Mouse (Mus musculus) C2C12 (cell line): Measurements from ENCODE around the gene Paqr4. TPM values are rescaled to one million over a fixed set of nuclear protein-coding genes. Genes with fewer than 3 reads are reported as not detected.
A peak's percentile ranks its signal among the peaks of the same experiment; 100 is the strongest.
"Not testable (repeated sequence)": the region's sequence is repeated elsewhere in the genome, so short reads cannot be mapped to it uniquely, and the experiment has no call there.

Experiments
- H3K27me3 ChIP-seq: one replicate; pipeline ENCODE4 v1.6.1; 2011; ENCODE audit not compliant: control insufficient read depth, insufficient read depth, insufficient read length
- H3K36me3 ChIP-seq: one replicate; pipeline ENCODE4 v1.6.1; 2011; ENCODE audit not compliant: control insufficient read depth, insufficient read depth
- H3K4me3 ChIP-seq: one replicate; pipeline ENCODE4 v1.5.1; 2011; ENCODE audit warnings: mild to moderate bottlenecking, control low read depth; ENCODE audit not compliant: poor library complexity, insufficient read depth, severe bottlenecking
- H3K79me2 ChIP-seq: one replicate; pipeline ENCODE4 v1.6.1; 2011; ENCODE audit not compliant: control insufficient read depth, insufficient read depth
- H3K79me3 ChIP-seq: one replicate; pipeline ENCODE4 v1.6.1; 2011; ENCODE audit warnings: low read depth, control low read depth
- H3ac ChIP-seq: one replicate; pipeline ENCODE3; 2011; ENCODE audit warnings: low read depth; ENCODE audit not compliant: control insufficient read depth, insufficient read length
- CEBPB ChIP-seq: IDR thresholded peaks from one replicate; pipeline ENCODE4 v1.6.1; 2011; ENCODE audit warnings: low read depth, mild to moderate bottlenecking, control low read depth, moderate library complexity
- CTCF ChIP-seq: IDR thresholded peaks from one replicate; pipeline ENCODE4 v1.5.1; 2011; ENCODE audit not compliant: control insufficient read depth, insufficient read depth, insufficient read length
- FOSL1 ChIP-seq: IDR thresholded peaks from one replicate; pipeline ENCODE4 v1.8.0; 2011; ENCODE audit warnings: mild to moderate bottlenecking, low read length; ENCODE audit not compliant: poor library complexity, insufficient read depth, severe bottlenecking
- MAX ChIP-seq: IDR thresholded peaks from one replicate; pipeline ENCODE4 v1.6.1; 2011; ENCODE audit warnings: mild to moderate bottlenecking, control low read depth
- MYOD1 ChIP-seq: IDR thresholded peaks from one replicate; pipeline ENCODE4 v1.6.1; 2011; ENCODE audit warnings: low read depth; ENCODE audit not compliant: control insufficient read depth, insufficient read length
- MYOG ChIP-seq: IDR thresholded peaks from one replicate; pipeline ENCODE4 v1.6.1; 2011; ENCODE audit not compliant: control insufficient read depth, insufficient read length; ENCODE audit errors: extremely low read depth
- USF1 ChIP-seq: IDR thresholded peaks from one replicate; pipeline ENCODE4 v1.6.1; 2011; ENCODE audit warnings: low read depth, mild to moderate bottlenecking, control low read depth, moderate library complexity
- polyA plus RNA-seq: library from polyadenylated mRNA; unstranded; fragments of >200 nt; fragmentation: generic; extraction: Trizol; gene quantifications from one replicate; pipeline ENCODE4 v1.2.1, GENCODE M21; 2012; ENCODE audit warnings: missing spikeins

The Paqr4 gene
- polyA plus RNA-seq, 1 experiment = 12.5 TPM

DNA sequence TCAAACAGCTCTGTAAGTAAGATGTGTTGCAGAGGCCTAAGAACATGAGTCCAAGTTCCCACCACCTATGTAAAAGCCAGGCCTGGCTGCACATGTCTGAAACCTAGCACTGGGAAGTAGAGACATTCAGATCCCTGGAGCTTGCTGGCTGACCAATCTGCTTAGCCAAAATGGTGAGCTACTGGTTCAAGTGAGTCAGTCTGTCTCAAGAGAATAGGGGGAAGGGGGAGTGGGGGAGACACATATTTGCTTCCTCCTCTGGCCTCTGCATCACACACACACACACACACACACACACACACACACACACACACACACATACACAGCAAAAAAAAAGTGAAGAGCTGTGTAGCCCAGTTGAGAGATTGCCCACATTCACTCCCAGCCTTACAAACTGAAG lies 42.7 kb upstream of the Paqr4 start:
- no peak for TF ChIP-seq MYOG
- Histone ChIP-seq H3K79me2 (no peaks in the 10 kb centered on the region), H3K36me3 (no peaks in the 10 kb centered on the region), H3K4me3 (no peak overlapping the region), H3K27me3 (peaks cover 6% of the 10 kb centered on the region), H3K79me3 (no peaks in the 10 kb centered on the region), H3ac (no peak overlapping the region)

GRCm38 (mm10) chr17:23778447-23778846 lies 37.8 kb upstream of the Paqr4 start:
- TF ChIP-seq CEBPB (no peak), MYOD1 (no peak), MAX (no peak), FOSL1 (no peak), MYOG (no peak), CTCF (no peak), USF1 (no peak)
- Histone ChIP-seq H3K79me3 (no peaks in the 10 kb centered on the region), H3K36me3 (no peaks in the 10 kb centered on the region), H3K79me2 (no peaks in the 10 kb centered on the region), H3ac (no peak overlapping the region), H3K27me3 (peaks cover 7% of the 10 kb centered on the region), H3K4me3 (no peak overlapping the region)

DNA sequence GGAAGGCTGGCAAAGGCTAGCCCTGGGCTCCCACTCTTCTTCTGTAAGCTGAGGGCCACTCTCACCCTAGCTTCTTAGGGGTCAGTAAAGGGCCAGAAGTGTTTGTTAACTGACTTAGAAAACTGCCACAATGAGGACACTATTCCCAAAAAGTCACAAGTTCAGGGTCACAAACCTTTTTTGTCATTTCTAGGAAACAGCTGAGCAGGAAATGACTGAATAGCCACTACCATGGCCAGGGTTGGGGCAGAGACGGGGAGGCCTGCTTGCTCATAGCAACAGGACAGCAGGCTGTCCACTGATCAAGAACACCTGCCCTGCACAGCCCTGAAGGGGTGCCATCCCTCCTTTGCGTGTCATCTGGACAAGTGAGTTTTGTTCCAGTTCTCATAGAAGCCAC lies 36.5 kb upstream of the Paqr4 start:
- no peak for TF ChIP-seq USF1
- H3K79me2 ChIP-seq = no peaks in the 10 kb centered on the region
- H3ac ChIP-seq = no peak overlapping the region
- H3K36me3 ChIP-seq = no peaks in the 10 kb centered on the region
- H3K79me3 ChIP-seq = no peaks in the 10 kb centered on the region
- no peak overlapping the region for H3K4me3 ChIP-seq
- H3K27me3 ChIP-seq = peaks cover 7% of the 10 kb centered on the region

- H3K36me3 ChIP-seq = no peaks in the 10 kb centered on the region
- H3K79me3 ChIP-seq = no peaks in the 10 kb centered on the region
- no peak overlapping the region for H3K4me3 ChIP-seq
- H3ac ChIP-seq = no peak overlapping the region
- TF ChIP-seq MYOD1 (no peak), MYOG (no peak), CTCF (no peak), FOSL1 (no peak), CEBPB (no peak)
- H3K79me2 ChIP-seq = peaks cover 1% of the 10 kb centered on the region
- peaks cover 7% of the 10 kb centered on the region for H3K27me3 ChIP-seq
These were observed 35.5 kb upstream of the Paqr4 start for GRCm38 (mm10) chr17:23776216-23776615.

- H3K79me3 ChIP-seq = peaks cover 7% of the 10 kb centered on the region
- no peak for TF ChIP-seq FOSL1
- TF ChIP-seq CTCF = peak; percentile 43
- no peak for TF ChIP-seq MAX
- TF ChIP-seq MYOD1 = no peak
- TF ChIP-seq MYOG = no peak
- no peak for TF ChIP-seq CEBPB
- TF ChIP-seq USF1 = no peak
- H3K36me3 ChIP-seq = no peaks in the 10 kb centered on the region
These were observed 33.4 kb upstream of the Paqr4 start for GRCm38 (mm10) chr17:23774090-23774489.

GRCm38 (mm10) chr17:23773676-23774075 lies 33.0 kb upstream of the Paqr4 start:
- TF ChIP-seq FOSL1 (no peak), MYOG (no peak), MYOD1 (no peak), CEBPB (no peak), CTCF (no peak), USF1 (no peak), MAX (no peak)
- Histone ChIP-seq H3K36me3 (no peaks in the 10 kb centered on the region), H3K79me2 (peaks cover 18% of the 10 kb centered on the region), H3ac (no peak overlapping the region), H3K27me3 (peaks cover 4% of the 10 kb centered on the region), H3K79me3 (peaks cover 7% of the 10 kb centered on the region), H3K4me3 (no peak overlapping the region)

More at GRCm38 (mm10) chr17:23774090-23774489, 33.4 kb upstream of the Paqr4 start:
- peaks cover 18% of the 10 kb centered on the region for H3K79me2 ChIP-seq
- no peak overlapping the region for H3ac ChIP-seq
- H3K27me3 ChIP-seq = peaks cover 7% of the 10 kb centered on the region
- H3K4me3 ChIP-seq = no peak overlapping the region

GRCm38 (mm10) chr17:23772219-23772556 lies 31.5 kb upstream of the Paqr4 start:
- not testable (repeated sequence) for H3K36me3 ChIP-seq, H3K4me3 ChIP-seq
- H3K79me2 ChIP-seq = peaks cover 18% of the 10 kb centered on the region

More at GRCm38 (mm10) chr17:23772219-23772556, 31.5 kb upstream of the Paqr4 start:
- not testable (repeated sequence) for H3ac ChIP-seq, H3K79me3 ChIP-seq, H3K27me3 ChIP-seq
